Mouse (Mus musculus) stomach, embryonic 16.5 days (tissue): ENCODE measurements around the gene Dll4. TPM values are rescaled to one million over a fixed set of nuclear protein-coding genes. Genes with fewer than 3 reads are reported as not detected.

Source experiments
- ATAC-seq: fragments of 200-750 bp; cut with Nextera tagmentation; 2 replicates; pipeline ENCODE4 v1.8.0; 2017; ENCODE audit warnings: moderate number of reproducible peaks, moderate TSS enrichment; ENCODE audit not compliant: insufficient read depth, low FRiP score
- H3K27ac ChIP-seq: fragments of 300-500 bp; sonication (generic); 2 replicates; pipeline ENCODE4 v1.5.1; 2014; ENCODE audit warnings: low read length
- H3K27me3 ChIP-seq: fragments of 300-500 bp; sonication (generic); 2 replicates; pipeline ENCODE4 v1.6.1; 2014; ENCODE audit warnings: low read length, control low read depth, mixed read lengths; ENCODE audit not compliant: control insufficient read depth, insufficient read depth
- H3K36me3 ChIP-seq: fragments of 300-500 bp; sonication (generic); 2 replicates; pipeline ENCODE4 v1.6.1; 2014; ENCODE audit warnings: low read length; ENCODE audit not compliant: control insufficient read depth, insufficient read depth
- H3K4me1 ChIP-seq: fragments of 300-500 bp; sonication (generic); 2 replicates; pipeline ENCODE4 v1.6.1; 2014; ENCODE audit warnings: low read length, control low read depth, mixed read lengths; ENCODE audit not compliant: control insufficient read depth, insufficient read depth
- H3K4me2 ChIP-seq: fragments of 300-500 bp; sonication (generic); 2 replicates; pipeline ENCODE4 v1.6.1; 2014; ENCODE audit warnings: low read depth, low read length, mixed read lengths
- H3K4me3 ChIP-seq: fragments of 300-500 bp; sonication (generic); replicated peaks from 2 replicates; pipeline ENCODE4 v1.5.1; 2014; ENCODE audit warnings: mild to moderate bottlenecking, low read length
- H3K9ac ChIP-seq: fragments of 300-500 bp; sonication (generic); 2 replicates; pipeline ENCODE4 v1.6.1; 2014; ENCODE audit warnings: low read length
- H3K9me3 ChIP-seq: fragments of 300-500 bp; sonication (generic); replicated peaks from 2 replicates; pipeline ENCODE4 v1.6.1; 2016; ENCODE audit warnings: low read length, control low read depth; ENCODE audit not compliant: control insufficient read depth
- WGBS: fragments of 180-500 bp; shearing (Covaris S2); extraction: QIAGEN DNeasy Blood & Tissue Kit; methylation state at CpG from one replicate; pipeline ENCODE4 v1.1.7; 2014; 5-methylcytosine and 5-hydroxymethylcytosine counted together
- polyA plus RNA-seq: library from polyadenylated mRNA; unstranded; fragments of >200 nt; fragmentation: Nextera tagmentation; extraction: Ambion mirVana; gene quantifications from 2 replicates; pipeline ENCODE4 v1.2.1, GENCODE M21; 2015

Gene Dll4
- 6.8 and 8.2 TPM in 2 replicates for polyA plus RNA-seq

DNA sequence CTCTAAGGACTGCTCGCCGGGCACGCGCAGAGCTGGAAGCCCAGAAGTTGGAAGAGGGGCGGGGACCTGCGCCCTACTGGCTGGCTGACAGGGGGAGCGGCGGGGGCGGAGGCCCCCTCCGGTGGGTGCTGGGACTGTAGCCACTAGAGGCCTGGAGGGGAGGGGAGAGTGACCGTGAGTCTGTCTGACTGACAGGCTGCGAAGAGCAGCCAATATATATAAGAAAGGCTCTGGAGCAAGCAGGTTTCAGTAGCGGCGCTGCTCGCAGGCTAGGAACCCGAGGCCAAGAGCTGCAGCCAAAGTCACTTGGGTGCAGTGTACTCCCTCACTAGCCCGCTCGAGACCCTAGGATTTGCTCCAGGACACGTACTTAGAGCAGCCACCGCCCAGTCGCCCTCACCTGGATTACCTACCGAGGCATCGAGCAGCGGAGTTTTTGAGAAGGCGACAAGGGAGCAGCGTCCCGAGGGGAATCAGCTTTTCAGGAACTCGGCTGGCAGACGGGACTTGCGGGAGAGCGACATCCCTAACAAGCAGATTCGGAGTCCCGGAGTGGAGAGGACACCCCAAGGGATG is at the start of gene Dll4:
Dll4 (plus strand) TSS at position 217 of the 576 bp plus-strand sequence.
- ATAC-seq, result peak; percentile 73
- Histone ChIP-seq H3K9me3 (no peaks in the 10 kb centered on the region), H3K36me3 (no peaks in the 10 kb centered on the region), H3K4me1 (peaks cover 48% of the 10 kb centered on the region), H3K27ac (peak within 1 kb of the TSS; percentile 65), H3K4me3 (peak within 1 kb of the TSS; percentile 59), H3K4me2 (peak within 1 kb of the TSS; percentile 89), H3K9ac (peak within 1 kb of the TSS; percentile 72), H3K27me3 (peaks cover 54% of the 10 kb centered on the region)
- under 1% methylated on average over 33 of the region's 33 CpGs for WGBS

DNA sequence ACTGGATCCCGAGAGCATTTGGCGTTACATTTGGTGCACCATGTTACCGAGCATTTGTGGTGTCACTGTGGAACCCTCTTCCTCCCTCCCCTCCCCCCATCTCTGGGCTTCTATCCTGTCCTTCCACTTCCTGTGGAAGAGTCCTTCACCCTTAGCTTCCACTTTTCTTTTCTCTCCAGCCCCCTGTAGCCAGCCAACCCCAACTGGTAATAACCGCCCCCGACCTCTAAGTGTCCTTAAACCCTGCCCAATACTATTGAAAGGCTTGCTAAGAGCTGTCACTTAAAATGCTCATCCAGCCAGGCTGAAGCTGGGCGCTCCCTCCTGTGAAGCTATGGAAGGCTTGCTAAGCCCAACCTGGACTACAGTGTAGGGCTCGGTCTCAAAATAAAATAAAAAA is 48.7 kb upstream of the Dll4 start:
- Histone ChIP-seq H3K4me3 (no peak overlapping the region), H3K9ac (no peak overlapping the region), H3K9me3 (no peaks in the 10 kb centered on the region), H3K4me2 (no peak overlapping the region), H3K27ac (no peak overlapping the region), H3K36me3 (no peaks in the 10 kb centered on the region), H3K27me3 (no peaks in the 10 kb centered on the region), H3K4me1 (no peaks in the 10 kb centered on the region)
- WGBS, result 78% methylated on average over 7 of the region's 7 CpGs
- no peak for ATAC-seq

DNA sequence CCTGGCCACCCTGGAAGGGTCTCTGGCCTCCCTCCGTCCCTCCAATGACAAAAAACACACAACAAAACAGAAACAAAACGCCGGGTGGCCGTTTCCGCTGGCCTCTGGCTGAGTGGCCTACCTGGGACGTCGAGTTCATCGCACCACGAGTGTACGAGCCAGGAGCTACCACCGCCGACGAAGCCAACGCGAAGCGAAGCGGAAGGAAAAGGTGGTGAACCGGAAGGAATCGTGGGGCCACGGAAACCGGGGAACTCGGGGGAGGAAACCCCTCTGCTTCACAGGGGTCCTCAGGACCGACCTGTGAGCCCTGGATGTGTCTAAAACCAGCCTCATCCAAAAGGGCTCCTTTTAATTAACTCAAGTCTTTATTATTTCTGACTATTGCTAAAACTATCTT is 47.8 kb upstream of the Dll4 start:
- Histone ChIP-seq H3K4me1 (no peaks in the 10 kb centered on the region), H3K27ac (no peak overlapping the region), H3K9me3 (no peaks in the 10 kb centered on the region), H3K36me3 (no peaks in the 10 kb centered on the region), H3K4me3 (no peak overlapping the region), H3K9ac (no peak overlapping the region), H3K4me2 (no peak overlapping the region), H3K27me3 (no peaks in the 10 kb centered on the region)
- ATAC-seq, result no peak
- 89% methylated on average over 23 of the region's 23 CpGs for WGBS

DNA sequence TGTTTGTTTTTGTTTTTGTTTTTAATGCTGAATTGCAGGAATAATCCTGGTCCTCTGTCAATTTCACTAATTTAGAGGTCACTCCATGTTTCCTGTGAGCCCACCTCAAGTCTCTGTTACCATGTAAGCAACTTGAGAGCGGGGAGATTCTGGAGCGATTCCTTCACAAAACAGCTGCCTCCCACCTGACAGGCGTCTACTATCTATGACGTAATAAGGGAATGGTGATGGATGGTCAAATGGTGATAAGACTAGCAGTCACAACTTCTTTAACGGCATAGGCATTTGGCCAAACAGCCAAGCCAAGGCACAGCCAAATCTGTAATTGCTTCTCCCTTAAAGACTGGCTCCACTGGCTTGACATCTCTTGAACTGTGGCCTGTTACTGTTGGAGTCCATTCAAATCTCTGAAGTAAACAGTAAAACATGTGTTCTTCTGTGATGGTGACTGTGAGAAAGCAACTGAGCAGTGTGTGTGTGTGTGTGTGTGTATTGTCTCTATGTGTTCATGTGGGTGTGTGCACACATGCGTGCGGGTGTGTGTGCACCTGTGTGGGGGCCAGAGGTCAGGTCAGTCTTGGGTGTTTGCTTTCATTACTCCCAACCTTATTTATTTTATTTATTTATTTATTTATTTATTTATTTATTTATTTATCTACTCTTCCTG is 43.6 kb upstream of the Dll4 start:
- ATAC-seq, result no peak
- Histone ChIP-seq H3K36me3 (no peaks in the 10 kb centered on the region), H3K27ac (no peak overlapping the region), H3K4me3 (no peak overlapping the region), H3K9me3 (no peaks in the 10 kb centered on the region), H3K4me1 (no peaks in the 10 kb centered on the region), H3K4me2 (no peak overlapping the region), H3K9ac (no peak overlapping the region), H3K27me3 (no peaks in the 10 kb centered on the region)
- WGBS, result 68% methylated on average over 7 of the region's 7 CpGs

DNA sequence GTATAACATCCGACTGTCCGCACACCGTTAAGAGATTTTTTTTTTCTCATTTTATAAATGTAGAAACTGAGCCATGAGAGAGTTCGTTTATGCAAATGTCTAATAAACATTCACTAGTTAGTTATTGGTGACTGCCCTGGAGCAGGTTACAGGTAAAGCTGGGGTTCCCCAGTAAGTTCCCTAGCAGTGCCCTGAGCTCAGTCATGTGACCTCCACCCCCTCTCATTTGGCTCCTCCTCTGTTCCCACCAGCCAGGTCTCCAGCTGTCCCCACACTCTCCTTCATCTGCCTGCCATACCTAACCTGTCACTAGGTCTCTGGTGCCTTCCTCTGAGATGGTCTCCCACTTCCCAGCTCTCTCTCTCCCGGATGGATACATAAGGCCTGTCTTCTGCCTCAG is 38.2 kb upstream of the Dll4 start:
- H3K4me1 ChIP-seq, result peaks cover 13% of the 10 kb centered on the region
- no peaks in the 10 kb centered on the region for H3K27me3 ChIP-seq
- no peak overlapping the region for H3K9ac ChIP-seq
- ATAC-seq, result no peak
- WGBS, result 85% methylated on average over 5 of the region's 5 CpGs
- H3K9me3 ChIP-seq, result no peaks in the 10 kb centered on the region
- peaks cover 10% of the 10 kb centered on the region; the same call in 1 of the 2 replicates for H3K36me3 ChIP-seq
- H3K4me2 ChIP-seq, result no peak overlapping the region
- no peak overlapping the region for H3K27ac ChIP-seq
- H3K4me3 ChIP-seq, result no peak overlapping the region

DNA sequence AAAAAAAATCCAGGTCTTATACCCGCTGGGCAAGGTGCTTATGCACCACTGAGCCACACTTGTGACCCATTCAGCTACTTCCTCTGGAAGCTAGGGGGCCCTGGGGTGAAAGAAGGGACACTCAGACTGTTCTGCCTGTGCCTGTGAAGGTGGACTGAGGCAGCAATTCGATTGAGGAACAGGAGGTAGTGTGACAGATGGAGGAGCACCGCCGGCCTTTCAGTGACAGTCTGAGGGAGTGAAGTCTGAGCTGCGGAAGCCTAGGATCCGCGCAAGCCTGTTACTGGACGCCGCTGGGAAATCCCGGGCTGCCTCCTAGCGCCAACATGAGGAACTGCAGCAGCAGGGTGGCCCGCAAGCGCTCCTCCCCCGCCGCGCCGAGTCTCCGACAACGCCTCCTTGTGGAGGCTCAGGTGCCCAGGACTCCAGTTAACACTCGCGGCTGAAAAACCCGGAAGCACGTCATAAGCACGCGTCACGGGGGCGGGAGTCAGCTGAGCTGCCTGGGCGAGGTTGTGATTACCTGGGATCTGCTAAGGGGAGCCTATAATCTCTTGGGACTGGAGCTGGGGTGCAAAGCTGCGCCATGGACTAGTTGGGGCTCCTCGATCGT is 37.2 kb upstream of the Dll4 start, which contains the start of gene Vps18:
Vps18 (plus strand) TSS at position 471 of the 613 bp plus-strand sequence.
- H3K27me3 ChIP-seq, result no peaks in the 10 kb centered on the region
- ATAC-seq, result peak; percentile 96
- peak within 1 kb of the TSS; percentile 77 for H3K27ac ChIP-seq
- peaks cover 12% of the 10 kb centered on the region; the same call in 1 of the 2 replicates for H3K36me3 ChIP-seq
- peaks cover 13% of the 10 kb centered on the region for H3K4me1 ChIP-seq
- WGBS, result under 1% methylated on average over 31 of the region's 31 CpGs
- no peaks in the 10 kb centered on the region for H3K9me3 ChIP-seq
- peak within 1 kb of the TSS; percentile 80 for H3K4me2 ChIP-seq
- H3K9ac ChIP-seq, result peak within 1 kb of the TSS; percentile 88
- peak within 1 kb of the TSS; percentile 68 for H3K4me3 ChIP-seq

DNA sequence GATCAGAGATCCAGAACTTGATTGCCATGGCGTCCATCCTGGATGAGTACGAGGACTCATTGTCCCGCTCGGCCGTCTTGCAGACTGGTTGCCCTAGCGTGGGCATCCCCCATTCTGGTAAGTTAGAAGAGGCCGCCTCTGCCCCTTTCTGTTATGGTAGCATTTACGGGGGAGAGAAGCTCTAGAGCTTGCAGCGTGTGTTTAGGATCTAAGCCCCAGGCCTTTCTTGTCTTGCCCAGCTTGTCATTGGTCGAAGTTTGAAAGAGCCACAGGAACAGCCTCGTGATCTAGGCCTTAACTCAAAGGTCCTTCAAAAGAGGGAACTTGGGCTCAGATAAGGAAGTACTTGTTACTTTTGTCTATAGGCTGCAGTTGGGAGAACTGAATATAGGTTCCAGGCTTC is 36.6 kb upstream of the Dll4 start:
- H3K27me3 ChIP-seq, result no peaks in the 10 kb centered on the region
- peaks cover 18% of the 10 kb centered on the region; the same call in 1 of the 2 replicates for H3K36me3 ChIP-seq
- peaks cover 13% of the 10 kb centered on the region for H3K4me1 ChIP-seq
- ATAC-seq, result no peak
- H3K9ac ChIP-seq, result peak overlapping the region; percentile 88
- under 1% methylated on average over 11 of the region's 11 CpGs for WGBS
- H3K27ac ChIP-seq, result peak overlapping the region; percentile 77
- H3K4me3 ChIP-seq, result peak overlapping the region; percentile 68
- H3K4me2 ChIP-seq, result peak overlapping the region; percentile 80
- no peaks in the 10 kb centered on the region for H3K9me3 ChIP-seq

DNA sequence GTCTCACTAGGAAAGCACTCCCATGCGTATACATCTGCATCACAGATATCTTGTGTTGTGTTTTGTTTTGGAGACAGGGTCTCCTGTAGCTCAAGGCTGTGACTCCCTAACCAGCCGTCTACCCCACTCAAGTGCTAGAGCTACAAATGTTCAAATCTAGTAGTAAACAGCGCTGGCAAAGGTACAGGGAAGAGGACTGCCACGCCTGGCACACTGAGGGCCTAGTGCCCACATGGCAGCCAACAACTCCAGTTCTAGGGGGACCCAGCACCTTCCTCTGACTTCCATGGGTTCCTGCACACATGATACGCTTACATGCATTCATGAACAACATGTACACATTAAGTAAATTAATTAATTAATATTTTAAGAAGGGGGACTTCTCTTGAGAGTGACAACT is 33.3 kb upstream of the Dll4 start:
- H3K27me3 ChIP-seq, result no peaks in the 10 kb centered on the region
- ATAC-seq, result no peak
- WGBS, result 91% methylated on average over 5 of the region's 5 CpGs
- no peak overlapping the region for H3K27ac ChIP-seq
- peaks cover 13% of the 10 kb centered on the region for H3K4me1 ChIP-seq
- no peaks in the 10 kb centered on the region for H3K9me3 ChIP-seq
- no peak overlapping the region for H3K4me3 ChIP-seq
- peaks cover 39% of the 10 kb centered on the region for H3K36me3 ChIP-seq
- H3K4me2 ChIP-seq, result no peak overlapping the region
- no peak overlapping the region for H3K9ac ChIP-seq

DNA sequence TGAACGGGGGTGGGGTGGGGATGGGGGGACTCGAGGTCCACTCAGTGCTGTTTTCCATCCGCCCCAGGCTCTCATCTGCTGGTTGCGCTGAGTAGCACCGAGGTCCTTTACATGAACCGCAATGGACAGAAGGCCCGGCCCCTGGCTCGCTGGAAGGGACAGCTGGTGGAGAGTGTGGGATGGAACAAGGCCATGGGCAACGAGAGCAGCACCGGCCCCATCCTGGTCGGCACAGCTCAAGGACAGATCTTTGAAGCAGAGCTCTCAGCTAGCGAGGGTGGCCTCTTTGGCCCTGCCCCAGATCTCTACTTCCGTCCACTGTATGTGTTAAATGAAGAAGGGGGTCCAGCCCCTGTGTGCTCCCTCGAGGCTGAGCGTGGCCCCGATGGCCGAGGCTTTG is 32.7 kb upstream of the Dll4 start:
- no peak overlapping the region for H3K9ac ChIP-seq
- 93% methylated on average over 17 of the region's 17 CpGs for WGBS
- no peak overlapping the region for H3K27ac ChIP-seq
- H3K4me1 ChIP-seq, result peaks cover 13% of the 10 kb centered on the region
- no peak overlapping the region for H3K4me3 ChIP-seq
- peaks cover 42% of the 10 kb centered on the region for H3K36me3 ChIP-seq
- H3K4me2 ChIP-seq, result no peak overlapping the region
- ATAC-seq, result no peak
- H3K27me3 ChIP-seq, result no peaks in the 10 kb centered on the region
- H3K9me3 ChIP-seq, result no peaks in the 10 kb centered on the region
